ENCODE assay signal across 20 mouse cellular contexts in genomic region chr8:127194786-127195407, GRCm38 (mm10).
DNase-seq lines count a peak whose midpoint lies in the region; ATAC-seq and TF ChIP-seq lines count a peak whose summit lies in the region.
"Had no signal": no experiment of that assay in that cellular context is flagged by ENCODE, and none has a peak within 500 bp of the region (broad histone marks: within the 10 kb centered on the region; RNA-seq: fewer than 3 reads in every experiment).

No protein-coding gene starts in this region.

- no peaks in the 10 kb centered on the region for H3K9me3 ChIP-seq in liver, embryonic 14.5 days (ENCODE audit: control insufficient read depth, low read length)
- no peaks in the 10 kb centered on the region for H3K9me3 ChIP-seq in liver, embryonic 12.5 days (replicated peaks)
- H3K9me3 ChIP-seq in forebrain, embryonic 16.5 days (ENCODE audit: control insufficient read depth, low read length) = no peaks in the 10 kb centered on the region
- H3K9me3 ChIP-seq in midbrain, embryonic 10.5 days (replicated peaks) = no peaks in the 10 kb centered on the region
- H3K9me3 ChIP-seq in neural tube, embryonic 15.5 days (replicated peaks) = no peaks in the 10 kb centered on the region
- H3K9me3 ChIP-seq: embryonic facial prominence, embryonic 12.5 days; neural tube, embryonic 12.5 days had no signal

- no peak for TF ChIP-seq EP300 in liver, embryonic 14.5 days (IDR thresholded peaks at IDR 0.05; ENCODE audit: low read depth)

- H3K4me2 ChIP-seq in liver, embryonic 14.5 days (ENCODE audit: low read depth) = no peak overlapping the region
- H3K4me2 ChIP-seq in liver, embryonic 12.5 days = no peak overlapping the region
- no peak overlapping the region for H3K4me2 ChIP-seq in forebrain, embryonic 16.5 days (ENCODE audit: low read length)
- H3K4me2 ChIP-seq in neural tube, embryonic 15.5 days = peak overlapping the region; percentile 13; the same call in 1 of the 2 replicates
- H3K4me2 ChIP-seq: embryonic facial prominence, embryonic 12.5 days; liver, embryonic 11.5 days; neural tube, embryonic 12.5 days had no signal

- no peak overlapping the region for H3K27ac ChIP-seq in liver, embryonic 14.5 days
- no peak overlapping the region for H3K27ac ChIP-seq in liver, embryonic 12.5 days
- H3K27ac ChIP-seq in forebrain, embryonic 16.5 days (ENCODE audit: low read length) = 0 out of 2 replicates have a peak overlapping the region, but pooled peaks have one; percentile 6
- peak overlapping the region; percentile 72 for H3K27ac ChIP-seq in midbrain, embryonic 10.5 days (replicated peaks)
- H3K27ac ChIP-seq in neural tube, embryonic 15.5 days (replicated peaks) = peak overlapping the region; percentile 81
- H3K27ac ChIP-seq in kidney, adult 2 months (ENCODE audit: insufficient read depth, low read depth, low read length) = no peak overlapping the region
- H3K27ac ChIP-seq: embryonic facial prominence, embryonic 12.5 days; gastrocnemius, adult 2 months; neural tube, embryonic 12.5 days; stomach, postnatal 0 days had no signal

- ATAC-seq in liver, embryonic 14.5 days (ENCODE audit: insufficient read depth) = 0 out of 2 replicates have a peak, but pooled peaks have one; percentile 9
- ATAC-seq in liver, embryonic 12.5 days = no peak
- ATAC-seq in forebrain, embryonic 16.5 days = 0 out of 2 replicates have a peak, but pooled peaks have one; percentile 26
- ATAC-seq in neural tube, embryonic 15.5 days (ENCODE audit: low FRiP score) = peak; percentile 56
- ATAC-seq: intestine, postnatal 0 days; lung, postnatal 0 days had no signal

- H3K4me1 ChIP-seq in liver, embryonic 14.5 days (replicated peaks; ENCODE audit: control insufficient read depth in 2 of 2, insufficient read depth in 2 of 2, low read length in 1 of 2) = peaks cover 0 to 4% of the 10 kb centered on the region in 2 experiments; a peak in 1 of 4 replicates
- H3K4me1 ChIP-seq in liver, embryonic 12.5 days = 0 out of 2 replicates have a peak, but pooled peaks cover 6% of the 10 kb centered on the region
- peaks cover 30% of the 10 kb centered on the region for H3K4me1 ChIP-seq in forebrain, embryonic 16.5 days (replicated peaks; ENCODE audit: control insufficient read depth, insufficient read depth, low read length)
- peaks cover 51% of the 10 kb centered on the region for H3K4me1 ChIP-seq in midbrain, embryonic 10.5 days
- peaks cover 74% of the 10 kb centered on the region for H3K4me1 ChIP-seq in neural tube, embryonic 15.5 days
- peaks cover 10% of the 10 kb centered on the region; the same call in 1 of the 2 replicates for H3K4me1 ChIP-seq in kidney, adult 2 months (ENCODE audit: control insufficient read depth, insufficient read depth, low read length)

- TF ChIP-seq POLR2A in kidney, adult 2 months (IDR thresholded peaks at IDR 0.05; ENCODE audit: low read depth, low read length) = no peak

- no peaks in the 10 kb centered on the region for H3K36me3 ChIP-seq in liver, embryonic 14.5 days (replicated peaks; ENCODE audit: control insufficient read depth, insufficient read depth, low read depth)
- H3K36me3 ChIP-seq in liver, embryonic 12.5 days = no peaks in the 10 kb centered on the region
- H3K36me3 ChIP-seq in forebrain, embryonic 16.5 days (ENCODE audit: control insufficient read depth, insufficient read depth) = no peaks in the 10 kb centered on the region
- H3K36me3 ChIP-seq in midbrain, embryonic 10.5 days = no peaks in the 10 kb centered on the region
- no peaks in the 10 kb centered on the region for H3K36me3 ChIP-seq in neural tube, embryonic 15.5 days
- no peaks in the 10 kb centered on the region for H3K36me3 ChIP-seq in kidney, adult 2 months (ENCODE audit: control insufficient read depth, insufficient read depth, low read length)
- H3K36me3 ChIP-seq: embryonic facial prominence, embryonic 12.5 days; neural tube, embryonic 12.5 days had no signal

- no peak for DNase-seq in liver, embryonic 14.5 days (ENCODE audit: low read depth in 3 of 3, low spot score in 3 of 3)
- DNase-seq in midbrain, embryonic 10.5 days (ENCODE audit: low spot score) = no peak
- no peak for DNase-seq in kidney, adult 2 months
- DNase-seq in lung, postnatal 14 days = no peak
- DNase-seq: B cell, adult 2 months; cerebellum, adult 18-20 months; gastrocnemius, adult 2 months; kidney, postnatal 10 days; layer of hippocampus, adult 9-11 months; right cerebral cortex, adult 18-20 months; thymus, postnatal 14 days had no signal

- H3K4me3 ChIP-seq in liver, embryonic 14.5 days (ENCODE audit: insufficient read depth in 1 of 2, low read depth in 2 of 2, low read length in 2 of 2) = no peak overlapping the region
- no peak overlapping the region for H3K4me3 ChIP-seq in liver, embryonic 12.5 days
- no peak overlapping the region for H3K4me3 ChIP-seq in forebrain, embryonic 16.5 days (replicated peaks; ENCODE audit: low read length)
- no peak overlapping the region for H3K4me3 ChIP-seq in midbrain, embryonic 10.5 days
- no peak overlapping the region for H3K4me3 ChIP-seq in neural tube, embryonic 15.5 days (replicated peaks)
- H3K4me3 ChIP-seq in kidney, adult 2 months (ENCODE audit: insufficient read depth, low read depth, low read length) = no peak overlapping the region
- H3K4me3 ChIP-seq: embryonic facial prominence, embryonic 12.5 days; gastrocnemius, adult 2 months; neural tube, embryonic 12.5 days had no signal

- TF ChIP-seq CTCF in liver, embryonic 14.5 days (IDR thresholded peaks at IDR 0.05; ENCODE audit: low read depth) = no peak
- TF ChIP-seq CTCF in kidney, adult 2 months (conservative IDR thresholded peaks at IDR 0.05; ENCODE audit: insufficient read depth, insufficient read length, low read depth, low read length) = no peak

- WGBS in liver, embryonic 14.5 days (ENCODE audit: insufficient replicate concordance) = 67% methylated on average over 15 of the region's 15 CpGs
- WGBS in liver, embryonic 12.5 days (ENCODE audit: insufficient replicate concordance) = 70% methylated on average over 15 of the region's 15 CpGs
- 40% methylated on average over 15 of the region's 15 CpGs for WGBS in forebrain, embryonic 16.5 days
- 68% methylated on average over 15 of the region's 15 CpGs for WGBS in midbrain, embryonic 10.5 days
- WGBS in neural tube, embryonic 15.5 days = 30% methylated on average over 15 of the region's 15 CpGs
- WGBS in kidney, adult 2 months = 89% methylated on average over 15 of the region's 15 CpGs

- no peak overlapping the region for H3K9ac ChIP-seq in liver, embryonic 14.5 days (replicated peaks)
- no peak overlapping the region for H3K9ac ChIP-seq in liver, embryonic 12.5 days
- no peak overlapping the region for H3K9ac ChIP-seq in forebrain, embryonic 16.5 days (replicated peaks; ENCODE audit: low read depth, low read length)
- 0 out of 2 replicates have a peak overlapping the region, but pooled peaks have one; percentile 27 for H3K9ac ChIP-seq in neural tube, embryonic 15.5 days (replicated peaks)
- H3K9ac ChIP-seq: embryonic facial prominence, embryonic 12.5 days; neural tube, embryonic 12.5 days had no signal

- H3K27me3 ChIP-seq in liver, embryonic 14.5 days (ENCODE audit: control insufficient read depth, insufficient read depth, low read length) = no peaks in the 10 kb centered on the region
- no peaks in the 10 kb centered on the region for H3K27me3 ChIP-seq in liver, embryonic 12.5 days (replicated peaks)
- H3K27me3 ChIP-seq in forebrain, embryonic 16.5 days (replicated peaks; ENCODE audit: control insufficient read depth, insufficient read depth, low read length) = no peaks in the 10 kb centered on the region
- no peaks in the 10 kb centered on the region for H3K27me3 ChIP-seq in midbrain, embryonic 10.5 days (ENCODE audit: low read depth, poor library complexity, severe bottlenecking)
- no peaks in the 10 kb centered on the region for H3K27me3 ChIP-seq in neural tube, embryonic 15.5 days (replicated peaks)
- H3K27me3 ChIP-seq in kidney, adult 2 months (replicated peaks; ENCODE audit: control insufficient read depth, insufficient read depth, low read length) = no peaks in the 10 kb centered on the region
- H3K27me3 ChIP-seq: embryonic facial prominence, embryonic 12.5 days; neural tube, embryonic 12.5 days had no signal

Comparison
In these comparisons a context has a peak if more than half of its experiments do, and no peak if none do; other contexts are left out.
1. H3K27ac ChIP-seq: peak in forebrain, embryonic 16.5 days (single experiment), midbrain, embryonic 10.5 days (single experiment) and neural tube, embryonic 15.5 days (single experiment); none in liver, embryonic 14.5 days (single experiment), liver, embryonic 12.5 days (single experiment) and kidney, adult 2 months (single experiment).